ENCODE assay signal across 28 mouse cellular contexts in the genomic region with DNA sequence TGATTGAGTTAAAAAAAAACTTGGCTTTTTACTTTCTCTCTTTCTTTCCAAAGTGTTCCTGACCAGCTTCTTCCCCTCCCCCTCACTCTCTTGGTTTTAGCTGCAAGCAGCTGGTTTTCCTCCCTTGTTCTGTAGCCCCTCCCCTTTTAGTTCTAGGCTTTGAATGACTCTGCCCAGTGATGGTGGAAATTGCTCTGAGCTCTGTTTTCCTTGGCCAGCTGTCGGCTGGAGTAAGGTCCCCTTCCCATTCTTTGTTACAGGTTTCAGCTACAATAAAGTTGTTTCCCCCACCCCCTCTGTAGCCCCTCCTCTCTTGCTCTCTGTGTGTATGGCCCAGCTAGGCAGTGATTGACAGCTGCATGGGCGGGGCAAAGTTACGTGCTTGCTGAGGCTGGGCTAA. TPM values are rescaled to one million over a fixed set of nuclear protein-coding genes. Genes with fewer than 3 reads are reported as not detected.
"Had no signal": no experiment of that assay in that cellular context is flagged by ENCODE, and none has a peak within 500 bp of the region (broad histone marks: within the 10 kb centered on the region; RNA-seq: fewer than 3 reads in every experiment).

No protein-coding gene starts in this region.

- H3K4me1 ChIP-seq: limb, embryonic 12.5 days; limb, embryonic 15.5 days; midbrain, embryonic 12.5 days; midbrain, embryonic 15.5 days; neural tube, embryonic 13.5 days had no signal

- H3K4me2 ChIP-seq: limb, embryonic 12.5 days; limb, embryonic 15.5 days; liver, embryonic 11.5 days; lung, embryonic 14.5 days; midbrain, embryonic 12.5 days; midbrain, embryonic 15.5 days; neural tube, embryonic 13.5 days had no signal

- H3K4me3 ChIP-seq: layer of hippocampus, adult 2 months; left cerebral cortex, adult 2 months; limb, embryonic 12.5 days; limb, embryonic 15.5 days; midbrain, embryonic 12.5 days; midbrain, embryonic 15.5 days; myocyte; neural tube, embryonic 13.5 days had no signal

- H3K9me3 ChIP-seq: limb, embryonic 15.5 days; midbrain, embryonic 15.5 days had no signal

- H3K36me3 ChIP-seq: limb, embryonic 12.5 days; limb, embryonic 15.5 days; midbrain, embryonic 12.5 days; midbrain, embryonic 15.5 days; neural tube, embryonic 13.5 days had no signal

- H3K27me3 ChIP-seq: limb, embryonic 12.5 days; limb, embryonic 15.5 days; midbrain, embryonic 12.5 days; midbrain, embryonic 15.5 days; neural tube, embryonic 13.5 days had no signal

- DNase-seq: layer of hippocampus, adult 9-11 months; liver, postnatal 0 days; lung, embryonic 14.5 days; retina, postnatal 1 day; thymus, adult 18-20 months; thymus, postnatal 4 days had no signal

- H3K9ac ChIP-seq: limb, embryonic 12.5 days; limb, embryonic 15.5 days; liver, embryonic 14.5 days; liver, postnatal 0 days; lung, embryonic 14.5 days; midbrain, embryonic 12.5 days; midbrain, embryonic 15.5 days; neural tube, embryonic 13.5 days had no signal

- ATAC-seq: liver, postnatal 0 days; lung, postnatal 0 days; midbrain, embryonic 15.5 days had no signal

- H3K27ac ChIP-seq: layer of hippocampus, adult 2 months; left cerebral cortex, adult 2 months; limb, embryonic 12.5 days; limb, embryonic 15.5 days; liver, embryonic 14.5 days; macrophage; midbrain, embryonic 12.5 days; midbrain, embryonic 15.5 days; neural tube, embryonic 13.5 days had no signal

RNA-seq across cellular contexts. Expression of gene Cyp2d12, which starts 47.9 kb away (rescaled TPM):
- total RNA-seq: layer of hippocampus, adult 2 months; layer of hippocampus, postnatal 25 days; left cerebral cortex, adult 2 months; left cerebral cortex, postnatal 10 days; left cerebral cortex, postnatal 36 days; megakaryocyte, adult 5-6 weeks; neutrophil, adult 5-6 weeks had no signal
- polyA plus RNA-seq: kidney, embryonic 16.5 days; limb, embryonic 12.5 days; limb, embryonic 15.5 days; liver, embryonic 11.5 days; liver, embryonic 14.5 days; lung, embryonic 14.5 days; lung, postnatal 0 days; macrophage; midbrain, embryonic 12.5 days; midbrain, embryonic 15.5 days; myocyte; neural tube, embryonic 13.5 days; small intestine, adult 2 months; spleen, adult 2 months; stomach, embryonic 16.5 days; testis, adult 2 months had no signal
